Mouse (Mus musculus): ENCODE data around the gene Cbx4. TPM values are rescaled to one million over a fixed set of nuclear protein-coding genes. Genes with fewer than 3 reads are reported as not detected.

The Cbx4 gene
- polyA plus RNA-seq, 1 experiment from 2014 or later: 6.5 TPM

- Histone ChIP-seq H3K9me3 (ENCODE audit: control insufficient read depth) (no peaks in the 10 kb centered on the region), H3K27ac (ENCODE audit: low read depth, low read length) (no peak overlapping the region), H3K4me3 (ENCODE audit: low read depth, low read length) (peak overlapping the region; percentile 22; the same call in 1 of the 2 replicates), H3K4me1 (replicated peaks; ENCODE audit: control insufficient read depth, insufficient read depth, low read length) (peaks cover 10% of the 10 kb centered on the region; the same call in 1 of the 2 replicates), H3K4me2 (replicated peaks; ENCODE audit: low read depth) (peak overlapping the region; percentile 24), H3K27me3 (replicated peaks; ENCODE audit: control insufficient read depth, insufficient read depth, low read length) (peaks cover 44% of the 10 kb centered on the region), H3K9ac (ENCODE audit: low read depth, low read length) (no peak overlapping the region), H3K36me3 (ENCODE audit: control insufficient read depth, insufficient read depth) (peaks cover 22% of the 10 kb centered on the region; the same call in 1 of the 2 replicates)
- WGBS: 2% methylated on average over 26 of the region's 26 CpGs
- peak; percentile 25; the same call in 1 of the 2 replicates for ATAC-seq
- peak; percentile 96 for TF ChIP-seq CTCF (IDR thresholded peaks at IDR 0.05; ENCODE audit: low read depth)
Measured at GRCm38 (mm10) chr11:119033874-119034558, 52.0 kb downstream of the Cbx4 start.

Other genes with a start within 250 kb of the Cbx4 start
- 1.2 and 1.3 TPM in 2 replicates for gene Rbfox3, start 174.6 kb downstream of the Cbx4 start, polyA plus RNA-seq (2015; fragmentation: Nextera tagmentation; extraction: Ambion mirVana)
- gene Enpp7, start 98.0 kb downstream of the Cbx4 start, polyA plus RNA-seq (2015; fragmentation: Nextera tagmentation; extraction: Ambion mirVana): 30.9 and 32.3 TPM in 2 replicates
- gene Cbx2, start 63.3 kb downstream of the Cbx4 start, polyA plus RNA-seq (2015; fragmentation: Nextera tagmentation; extraction: Ambion mirVana): 4.9 TPM in 2 replicates
- gene Cbx8, start 45.3 kb downstream of the Cbx4 start, polyA plus RNA-seq (2015; fragmentation: Nextera tagmentation; extraction: Ambion mirVana): 6.4 and 6.6 TPM in 2 replicates
- gene Tbc1d16, start 142.3 kb upstream of the Cbx4 start, polyA plus RNA-seq (2015; fragmentation: Nextera tagmentation; extraction: Ambion mirVana): 3.8 and 4.5 TPM in 2 replicates
- 1.5 and 1.8 TPM in 2 replicates for gene Ccdc40, start 142.4 kb upstream of the Cbx4 start, polyA plus RNA-seq (2015; fragmentation: Nextera tagmentation; extraction: Ambion mirVana)
- 71.6 and 79.0 TPM in 2 replicates for gene Gaa, start 181.7 kb upstream of the Cbx4 start, polyA plus RNA-seq (2015; fragmentation: Nextera tagmentation; extraction: Ambion mirVana)
- 162 and 174 TPM in 2 replicates for gene Eif4a3, start 213.9 kb upstream of the Cbx4 start, polyA plus RNA-seq (2015; fragmentation: Nextera tagmentation; extraction: Ambion mirVana)
- gene Card14, start 221.5 kb upstream of the Cbx4 start, polyA plus RNA-seq (2015; fragmentation: Nextera tagmentation; extraction: Ambion mirVana): 9.9 and 11.4 TPM in 2 replicates

Data from intestine, postnatal 0 days (tissue).